Mouse (Mus musculus) cortical plate, adult 2 months (tissue): ENCODE measurements around the gene Cradd.

Experiments
- CTCF ChIP-seq: fragments of 200-500 bp; IDR thresholded peaks from 2 replicates; pipeline ENCODE4 v1.5.1; 2011; ENCODE audit warnings: mild to moderate bottlenecking, control low read depth, low read length; ENCODE audit not compliant: insufficient read depth; ENCODE audit errors: extremely low read depth
- POLR2A ChIP-seq: fragments of 200-500 bp; IDR thresholded peaks from 2 replicates; pipeline ENCODE4 v1.6.1; 2011; ENCODE audit warnings: mild to moderate bottlenecking, low read length, control low read depth; ENCODE audit not compliant: insufficient read depth; ENCODE audit errors: extremely low read depth

- TF ChIP-seq CTCF (peak; percentile 34; the same call in 1 of the 2 replicates), POLR2A (no peak)
Measured at GRCm38 (mm10) chr10:95228192-95228591, 95.7 kb downstream of the Cradd start.
